Mouse (Mus musculus) E14TG2a.4 (cell line): ENCODE results near the gene Nlrp6.

Experiments
- CTCF ChIP-seq: conservative IDR thresholded peaks from 2 replicates; pipeline ENCODE4 v1.5.1; 2014; ENCODE audit warnings: low read length
- NANOG ChIP-seq: IDR thresholded peaks from 2 replicates; pipeline ENCODE4 v1.6.1; 2014; ENCODE audit warnings: borderline replicate concordance, low read length, mixed read lengths

DNA sequence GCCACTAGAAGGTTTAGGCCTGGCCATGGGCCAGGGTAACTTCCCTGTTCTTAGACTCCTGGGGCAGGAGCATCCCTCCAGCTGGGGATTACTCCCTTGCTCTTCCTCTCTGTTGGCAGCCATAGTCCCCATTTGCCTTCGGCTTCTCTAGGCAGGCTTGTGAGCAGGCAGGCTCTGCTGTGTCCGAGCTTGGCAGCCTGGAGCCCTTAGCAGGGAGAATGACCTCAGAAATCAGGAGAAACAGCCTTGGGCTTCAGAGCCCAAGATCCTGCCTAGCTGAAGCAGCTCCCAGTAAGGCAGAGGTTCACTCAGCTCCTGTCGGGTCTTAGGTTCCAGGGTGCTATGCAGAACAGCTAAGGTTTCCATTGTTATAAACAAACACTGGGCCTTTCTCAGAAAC is 21.6 kb upstream of the Nlrp6 start:
- TF ChIP-seq CTCF = no peak
- no peak for TF ChIP-seq NANOG
